Mouse (Mus musculus) adrenal gland, postnatal 25 days (tissue): ENCODE data around the gene Astn2. TPM values are rescaled to one million over a fixed set of nuclear protein-coding genes. Genes with fewer than 3 reads are reported as not detected.

Experiments used
- DNase-seq: peaks from one replicate; pipeline ENCODE4 v3.0.0; 2021; ENCODE audit warnings: mixed read lengths
- total RNA-seq: library from RNA; stranded (reverse); gene quantifications from 2 replicates; pipeline ENCODE4 v1.2.3, GENCODE M21; 2021

Gene Astn2
- total RNA-seq, 1 experiment from 2014 or later = 1.1 TPM

DNA sequence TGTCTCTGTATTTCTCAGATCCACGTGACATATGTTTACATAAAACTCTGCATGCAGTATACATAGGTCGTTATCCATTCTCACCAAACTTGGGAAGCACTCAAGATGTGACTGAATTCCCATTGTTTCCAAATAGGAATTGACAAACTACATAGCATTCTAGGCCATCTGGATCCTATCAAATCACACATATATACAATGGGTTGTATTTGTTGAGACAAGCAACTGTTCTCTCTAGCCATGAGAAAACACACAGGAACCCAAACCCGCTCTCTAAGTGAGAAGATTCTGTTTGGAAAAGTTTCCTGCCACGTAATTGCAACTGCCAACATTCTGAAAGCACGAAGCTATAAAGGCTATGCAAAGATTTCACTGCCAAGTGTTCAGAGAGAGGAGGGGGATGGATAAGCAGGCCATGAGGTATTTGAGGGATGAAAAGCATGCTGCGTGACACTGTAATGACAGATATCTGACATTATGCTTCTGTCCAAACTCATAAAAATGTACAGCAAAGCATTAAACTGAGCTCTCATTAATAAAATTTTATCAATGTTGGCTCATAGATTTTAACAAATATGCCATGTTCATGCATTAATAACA is 732.7 kb downstream of the Astn2 start:
- DNase-seq = no peak

DNA sequence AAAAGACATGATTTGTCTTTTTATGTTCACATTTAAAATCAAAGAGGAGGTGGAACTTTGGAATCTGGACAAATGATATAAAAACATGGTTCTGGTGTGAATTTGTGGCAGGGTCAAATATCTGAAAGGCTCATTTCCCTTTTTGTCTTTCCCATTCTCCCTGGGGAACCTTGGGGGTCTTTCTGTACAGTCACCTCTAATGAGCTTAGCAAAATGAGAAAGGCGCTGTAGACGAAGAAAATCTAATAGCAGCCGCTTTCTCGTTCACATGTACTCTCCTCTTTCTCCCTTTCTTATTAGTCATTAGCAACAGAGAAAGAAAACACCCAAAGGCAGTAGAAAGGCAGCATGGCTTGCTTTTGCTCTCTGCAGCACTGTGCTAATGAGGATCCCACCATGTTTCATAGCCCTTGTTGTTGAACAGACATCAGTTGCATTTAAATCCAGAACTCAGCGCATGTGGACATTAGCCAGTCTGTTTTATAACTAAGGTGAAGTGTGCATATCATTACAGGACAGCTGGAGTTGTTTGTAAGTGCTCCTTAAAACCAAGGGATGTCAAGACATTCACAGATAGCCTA is 737.3 kb downstream of the Astn2 start:
- no peak for DNase-seq

DNA sequence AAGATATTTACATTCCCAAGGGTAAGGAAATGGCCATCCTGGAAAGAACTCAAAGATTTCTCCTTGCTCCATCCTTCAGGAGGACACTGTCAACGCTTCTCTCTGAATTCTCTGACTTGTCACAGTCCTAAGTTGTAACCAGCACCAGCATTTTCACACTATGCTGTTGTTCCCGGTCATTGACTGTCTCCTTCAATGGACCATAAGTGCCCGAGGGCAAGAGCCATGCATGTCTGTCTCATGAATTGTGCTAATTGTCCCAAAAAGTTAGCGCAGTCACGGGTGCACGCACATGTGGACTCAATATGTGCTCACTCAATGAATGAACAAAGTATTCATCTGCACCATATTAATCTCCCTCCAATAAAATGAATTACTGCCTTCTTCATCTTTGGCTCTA is 741.2 kb downstream of the Astn2 start:
- no peak for DNase-seq

DNA sequence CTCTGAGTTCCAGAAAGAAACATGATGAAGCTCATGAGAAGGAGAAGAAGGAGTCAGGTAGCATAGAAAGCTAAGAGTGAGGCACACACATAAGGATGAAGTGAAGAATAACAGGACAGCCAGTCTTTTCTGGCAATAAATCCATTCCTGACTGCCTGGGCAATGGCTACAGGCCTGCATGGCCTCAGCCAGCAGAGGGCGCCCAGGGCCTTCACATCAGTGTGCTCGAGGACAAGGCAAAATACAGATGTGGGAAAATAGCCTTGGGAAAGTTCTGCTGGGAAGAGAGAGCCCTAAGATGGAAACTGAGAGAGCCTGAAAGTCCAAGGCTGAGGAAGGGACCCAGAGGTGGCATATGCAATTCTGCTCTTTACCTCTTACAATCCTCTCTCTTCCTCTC is 749.7 kb downstream of the Astn2 start:
- DNase-seq = peak; percentile 86

DNA sequence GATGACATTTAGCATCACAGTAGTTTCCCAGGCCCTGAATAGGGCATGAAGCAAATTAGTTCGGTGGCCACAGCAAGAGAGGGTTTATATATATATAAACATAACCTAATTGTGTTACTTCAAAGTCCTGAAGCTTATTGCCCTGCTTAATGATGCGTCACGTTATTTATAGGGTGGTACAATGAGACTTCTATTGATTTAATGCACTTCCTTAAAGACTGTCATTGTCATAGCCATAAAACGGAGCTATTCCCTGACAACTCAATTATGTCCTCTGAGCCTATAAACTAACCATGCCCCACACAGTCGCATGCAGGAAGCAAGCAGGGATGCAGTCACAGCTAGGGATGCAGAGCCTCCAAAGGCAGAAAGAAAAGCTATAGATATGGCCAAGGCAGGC is 761.8 kb downstream of the Astn2 start:
- no peak for DNase-seq

DNA sequence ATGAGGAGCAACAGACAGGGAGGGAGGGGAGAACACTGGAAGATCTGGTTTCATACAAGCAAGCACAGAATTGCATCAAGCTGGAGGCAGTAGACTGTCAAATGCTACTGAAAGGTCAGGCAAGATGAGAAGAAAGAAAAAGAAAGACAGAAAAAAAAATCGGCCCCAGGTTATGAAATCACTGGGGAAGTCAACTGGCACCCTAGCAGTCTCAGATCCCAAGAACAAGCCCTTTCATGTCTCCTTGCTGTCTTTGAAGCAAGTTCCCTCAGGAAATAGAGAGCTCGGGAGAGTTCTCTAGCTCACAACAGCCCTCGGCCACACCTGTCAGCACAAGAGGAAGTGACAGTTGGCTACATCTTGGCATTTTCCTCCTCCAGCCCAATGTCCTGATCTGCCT is 766.2 kb downstream of the Astn2 start:
- no peak for DNase-seq

DNA sequence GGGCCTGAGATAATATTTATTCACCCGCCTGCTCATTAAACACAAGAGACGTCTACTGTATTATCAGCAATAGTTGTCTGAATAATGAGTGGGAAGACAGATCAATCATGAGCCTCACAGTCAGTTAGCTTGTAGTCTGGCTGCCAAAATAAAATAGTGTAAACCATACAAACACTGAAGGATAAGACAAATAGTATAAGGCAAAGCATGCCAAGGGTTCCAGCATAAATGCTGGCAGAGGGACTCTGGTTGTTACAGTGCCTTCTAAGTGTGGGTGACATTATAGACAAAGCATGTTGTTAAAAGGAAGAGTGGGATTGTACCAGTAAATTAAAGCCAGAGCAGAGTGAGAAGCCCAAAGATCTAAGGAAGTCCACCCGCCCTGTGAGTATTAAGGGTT is 784.3 kb downstream of the Astn2 start:
- DNase-seq = no peak

DNA sequence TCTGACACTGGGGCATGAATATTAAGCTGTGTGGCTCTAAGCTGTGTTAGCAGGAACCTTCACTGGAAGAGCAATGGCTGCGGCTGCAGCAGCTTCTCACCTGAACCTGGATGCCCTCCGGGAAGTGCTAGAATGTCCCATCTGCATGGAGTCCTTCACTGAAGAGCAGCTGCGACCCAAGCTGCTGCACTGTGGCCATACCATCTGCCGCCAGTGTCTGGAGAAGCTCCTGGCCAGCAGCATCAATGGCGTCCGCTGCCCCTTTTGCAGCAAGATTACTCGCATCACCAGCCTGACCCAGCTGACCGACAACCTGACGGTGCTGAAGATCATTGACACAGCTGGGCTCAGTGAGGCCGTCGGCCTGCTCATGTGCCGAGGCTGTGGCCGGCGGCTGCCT is 791.3 kb downstream of the Astn2 start:
- no peak for DNase-seq

DNA sequence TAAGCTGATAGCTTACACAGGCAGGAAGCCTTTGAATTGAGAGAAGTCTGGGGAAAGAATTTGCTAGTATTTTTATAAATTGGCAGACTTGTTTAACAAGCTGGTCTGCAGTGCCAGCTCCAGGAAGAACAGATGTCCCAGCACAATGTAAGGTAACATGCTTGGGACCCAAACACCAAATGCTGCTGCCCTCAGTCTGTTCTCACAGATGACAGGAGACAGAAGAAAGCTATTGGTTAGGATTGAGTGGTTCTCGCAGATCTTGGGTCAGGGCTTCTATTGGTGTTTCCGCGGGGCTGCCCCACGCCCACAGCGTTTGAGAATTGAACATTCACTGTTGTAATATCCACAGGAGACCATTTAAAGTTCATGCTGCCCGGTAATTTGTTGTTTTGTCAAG is 793.5 kb downstream of the Astn2 start:
- DNase-seq = no peak

DNA sequence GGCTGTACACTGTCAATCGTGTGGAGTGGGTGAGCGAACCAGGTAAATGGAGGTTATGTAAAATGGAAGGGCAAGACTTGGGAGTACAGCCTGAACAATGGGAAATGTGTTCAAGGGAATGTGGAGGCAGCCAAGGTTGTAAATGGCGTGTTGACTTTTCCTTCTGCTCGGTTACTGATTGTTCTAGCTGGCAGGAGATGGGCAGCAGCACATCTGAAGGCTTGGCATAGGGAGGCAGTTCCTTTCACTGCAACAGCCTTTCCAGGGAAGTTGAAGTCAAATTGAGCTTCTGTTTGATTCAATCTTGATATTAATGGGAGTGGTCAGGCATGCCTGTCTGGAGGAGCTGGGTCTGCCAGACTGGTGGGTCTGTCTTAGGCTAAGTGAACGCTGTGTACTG is 794.1 kb downstream of the Astn2 start:
- no peak for DNase-seq

DNA sequence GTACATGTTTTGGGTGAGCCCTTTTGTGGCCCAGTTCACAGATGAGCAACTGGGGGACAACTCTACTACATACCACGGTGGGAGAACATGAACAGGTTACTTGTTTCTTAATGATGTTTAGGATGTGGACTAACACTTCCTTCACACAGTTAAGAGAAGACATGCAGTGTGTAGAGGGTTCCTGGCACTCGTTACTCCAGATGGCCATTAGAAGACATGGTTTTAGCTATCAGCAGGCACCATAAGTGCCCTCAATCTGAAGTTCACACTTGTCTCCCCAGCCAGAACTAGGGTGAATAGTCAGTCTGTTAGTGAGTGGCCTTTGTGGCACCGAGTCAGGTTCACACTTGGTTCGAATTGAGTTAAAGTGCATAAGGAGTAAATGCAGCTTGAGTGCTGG is 796.3 kb downstream of the Astn2 start:
- no peak for DNase-seq

DNA sequence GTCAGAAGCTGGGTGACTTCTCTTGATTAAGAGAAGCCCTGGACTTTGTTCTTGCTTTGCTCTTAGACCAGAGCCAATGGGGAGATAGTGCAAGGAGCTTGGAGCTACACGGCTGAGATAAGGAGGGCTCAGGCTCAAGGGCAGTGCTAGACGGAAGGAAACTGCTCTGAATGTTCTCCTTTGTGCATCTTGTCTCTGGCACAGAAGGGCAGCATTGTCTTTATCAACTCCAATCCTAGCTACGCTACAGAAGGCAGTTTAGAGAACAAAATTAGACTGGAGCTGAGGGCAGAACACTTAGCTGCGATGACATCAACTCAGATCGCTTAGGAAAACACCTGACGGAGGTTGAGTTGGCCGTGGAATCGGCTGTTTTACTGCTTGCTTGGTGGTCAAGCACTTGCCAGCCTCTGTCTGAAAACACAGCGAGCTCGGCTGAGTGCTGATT is 797.2 kb downstream of the Astn2 start:
- no peak for DNase-seq

DNA sequence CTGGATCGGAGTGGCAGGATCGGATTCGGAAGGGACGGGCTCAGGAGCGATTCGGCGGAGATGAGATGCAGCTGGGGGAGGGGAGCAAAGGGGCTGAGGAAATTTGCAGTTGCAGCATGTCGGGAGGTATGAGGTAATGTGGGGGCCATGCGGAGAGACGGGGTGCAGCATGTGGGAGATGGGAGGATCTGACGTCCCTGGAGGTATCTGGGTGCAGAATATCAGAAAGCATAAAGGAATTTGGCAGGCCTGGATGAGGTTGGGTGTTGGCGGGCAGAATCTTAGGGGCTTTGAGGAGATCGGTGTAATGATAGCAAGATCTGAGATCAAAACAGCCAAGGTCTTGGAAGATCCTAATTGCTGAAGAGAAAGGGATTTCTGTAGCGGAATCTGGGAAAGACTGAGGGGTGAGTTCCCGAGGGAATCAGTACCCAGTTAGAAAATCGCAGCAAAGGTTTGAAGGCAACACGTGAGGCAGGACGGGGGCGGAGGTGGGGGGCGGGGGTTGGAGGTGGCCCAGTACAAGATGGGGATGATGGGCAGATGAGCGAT is 799.2 kb downstream of the Astn2 start:
- no peak for DNase-seq

DNA sequence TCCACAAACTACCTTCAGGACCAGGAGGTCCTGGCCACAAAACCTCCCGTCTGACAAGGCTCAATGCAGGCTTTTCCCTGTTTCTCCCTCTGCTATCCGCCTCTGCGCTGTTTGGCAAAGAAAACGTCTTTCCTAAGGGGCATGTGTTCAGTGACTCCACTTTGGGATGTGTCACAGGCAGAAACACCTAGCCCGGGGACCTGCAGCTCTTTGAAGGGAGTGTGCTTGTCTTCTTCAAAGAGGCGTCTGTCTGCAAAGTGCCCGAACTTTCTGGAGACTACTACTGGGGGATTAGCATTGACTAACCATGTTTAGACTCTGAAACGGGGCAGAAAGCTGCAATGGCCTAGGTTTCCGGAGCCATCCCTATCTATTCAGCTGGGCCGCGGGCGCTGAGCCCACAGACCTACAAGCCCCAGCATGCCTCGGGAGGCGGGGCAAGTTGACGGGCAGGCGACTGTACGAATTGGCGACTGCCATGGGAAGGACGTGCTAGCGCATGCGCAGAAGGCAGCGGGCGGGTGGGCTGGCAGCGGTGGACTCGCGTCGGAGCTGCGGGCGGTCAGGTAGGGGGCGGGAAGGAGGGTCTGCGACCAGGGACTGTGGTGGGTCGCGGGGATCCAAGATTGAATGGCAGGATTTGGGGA is 799.8 kb downstream of the Astn2 start, which contains the start of gene Trim32:
Gene Trim32, plus strand, starts transcription at position 483 of the 647 bp plus-strand sequence.
- peak; percentile 100 for DNase-seq

DNA sequence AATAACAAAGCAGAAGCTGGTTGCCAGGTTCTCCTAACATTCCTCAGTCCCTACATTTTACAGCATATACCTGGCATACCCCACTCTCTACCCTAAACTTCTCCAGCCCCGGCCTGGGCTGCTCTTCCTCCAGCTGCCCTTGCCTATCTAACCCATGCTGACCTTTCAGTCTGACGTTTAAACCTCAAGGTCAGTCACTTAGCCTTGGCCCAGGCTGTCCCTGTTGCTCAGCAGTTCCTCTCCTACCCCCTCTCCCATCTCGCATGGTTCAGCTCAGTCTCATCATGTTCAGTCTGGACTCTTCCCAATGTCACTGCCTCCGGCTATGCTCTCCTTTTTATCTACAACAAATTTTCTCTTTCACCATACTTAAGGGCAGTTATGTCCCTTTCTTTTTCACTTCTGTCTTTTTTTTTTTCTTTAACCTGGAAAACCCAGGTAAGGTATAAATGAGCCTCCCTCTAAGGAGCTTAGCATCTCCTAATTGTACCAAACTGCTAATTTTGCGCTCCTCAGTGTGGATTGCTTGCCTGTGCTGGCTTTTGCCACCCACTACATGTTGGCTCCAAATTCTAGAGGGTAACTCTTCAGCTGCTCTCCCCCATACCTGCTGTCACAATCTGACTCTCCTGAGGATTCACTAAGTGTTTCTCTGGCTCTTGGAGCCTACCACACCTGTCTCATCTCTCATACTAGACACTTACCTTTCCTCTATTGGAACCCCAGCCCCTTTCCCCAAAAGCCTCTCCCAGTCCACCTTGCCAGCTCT is 809.6 kb downstream of the Astn2 start:
- no peak for DNase-seq

DNA sequence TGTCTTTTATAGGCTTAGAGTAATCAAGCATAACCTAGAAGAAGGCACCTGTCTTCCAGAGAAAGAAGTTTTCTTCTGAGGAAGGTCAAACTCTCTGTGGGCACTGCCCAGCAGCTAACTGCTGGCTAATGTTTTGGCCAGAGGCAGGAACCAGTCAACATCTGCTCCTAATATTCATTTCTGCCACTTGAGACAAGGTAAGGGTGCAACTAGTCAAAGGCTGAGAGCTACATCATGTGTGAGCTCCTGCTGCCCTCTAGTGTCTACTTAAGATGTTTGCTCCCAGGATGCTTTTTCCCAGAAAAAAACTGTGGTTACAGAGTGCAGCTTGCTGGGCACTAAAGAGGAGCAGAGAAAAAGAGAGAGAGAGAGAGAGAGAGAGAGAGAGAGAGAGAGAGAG is 814.6 kb downstream of the Astn2 start:
- no peak for DNase-seq

DNA sequence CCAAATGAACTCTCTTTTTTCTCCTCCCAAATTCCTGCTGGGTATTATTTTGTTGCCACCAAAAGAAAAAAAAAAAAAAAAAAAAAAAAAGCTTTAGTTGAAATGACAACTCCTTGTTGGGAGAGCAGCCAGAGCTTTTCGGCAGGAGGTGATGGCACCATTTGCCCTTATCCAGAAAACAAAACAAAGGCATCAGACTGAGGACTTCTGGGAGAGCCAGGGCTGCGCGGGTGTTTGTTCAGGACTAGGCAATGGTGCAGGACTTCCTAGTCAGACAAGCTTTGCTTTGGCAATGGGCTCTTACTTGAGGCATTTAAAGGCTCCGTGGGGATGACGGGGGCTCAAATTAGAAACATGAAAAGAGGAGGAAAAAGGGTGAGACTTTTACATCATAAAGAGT is 817.5 kb downstream of the Astn2 start:
- no peak for DNase-seq

DNA sequence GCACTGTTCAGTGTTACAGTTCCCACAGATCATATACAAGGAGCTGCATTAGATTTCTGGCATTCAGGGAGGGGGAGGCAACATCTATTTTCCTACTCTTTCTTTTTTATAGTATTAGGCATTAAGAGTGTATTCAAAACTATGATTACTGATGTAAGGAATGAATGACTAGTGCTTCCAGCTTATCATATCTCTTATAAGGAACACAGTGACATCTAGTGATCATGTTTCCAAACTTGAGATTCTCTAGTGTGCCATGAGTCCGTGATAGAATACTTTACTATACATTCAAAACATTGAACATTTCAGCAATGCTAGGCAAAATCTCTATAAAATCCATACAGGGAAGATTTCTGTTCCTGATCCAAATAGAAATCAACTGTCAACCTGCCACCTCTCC is 824.2 kb downstream of the Astn2 start:
- DNase-seq = no peak

DNA sequence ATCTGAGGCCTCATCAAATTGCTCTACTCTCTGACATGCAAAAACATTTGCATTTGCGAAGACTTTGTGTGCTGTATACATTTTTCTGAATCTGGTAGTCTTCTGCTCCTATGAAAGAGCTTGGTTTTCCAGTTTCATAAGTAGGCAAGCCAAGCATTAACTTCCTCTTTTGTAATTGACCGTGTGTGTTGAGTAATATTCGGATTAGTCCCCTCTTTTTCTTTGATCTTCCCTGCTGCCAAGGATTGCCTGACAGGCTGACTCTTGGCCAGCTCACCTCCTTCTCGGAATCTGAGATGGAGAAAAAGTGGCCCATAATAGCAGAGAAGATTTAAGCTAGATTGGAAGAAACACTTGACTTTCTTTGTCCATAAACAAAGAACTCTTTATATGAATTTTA is 838.9 kb downstream of the Astn2 start:
- DNase-seq = no peak

DNA sequence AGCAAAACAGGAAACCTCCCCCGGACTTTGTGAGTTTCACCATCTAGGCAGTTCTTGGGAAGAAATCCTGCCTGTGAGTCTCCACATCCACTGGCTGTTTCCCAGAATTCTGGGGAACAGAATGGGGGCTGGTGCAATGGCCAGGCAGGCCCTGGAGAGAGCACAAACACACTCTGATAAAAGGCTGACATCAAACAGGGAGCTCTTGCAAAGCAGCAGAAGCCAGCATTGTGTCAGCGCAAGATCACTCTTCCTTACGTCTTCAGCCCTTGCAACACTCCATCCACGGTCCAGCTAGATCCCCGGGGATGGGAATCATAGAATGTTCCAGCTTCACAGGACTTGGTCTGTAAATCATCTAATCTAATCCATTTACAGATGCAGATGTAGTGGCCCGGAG is 855.9 kb downstream of the Astn2 start:
- no peak for DNase-seq

DNA sequence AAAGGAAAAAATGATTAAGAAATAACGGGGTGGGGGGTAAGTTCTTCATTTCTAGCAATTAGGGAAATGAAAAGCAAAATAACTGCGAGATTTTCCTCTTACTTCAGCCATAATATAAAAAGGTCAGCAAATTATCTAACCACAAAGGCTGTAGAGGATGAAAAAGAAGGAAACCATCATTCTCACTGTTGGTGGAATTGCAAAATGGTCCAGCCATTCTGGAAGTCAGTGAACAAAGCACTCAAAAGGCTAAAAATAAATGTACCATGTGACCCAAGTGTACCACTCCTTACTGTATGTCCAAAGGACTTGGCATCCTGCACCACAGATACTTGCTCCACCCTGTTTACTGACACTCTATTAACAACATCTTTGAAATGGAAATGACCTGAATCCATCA is 858.8 kb downstream of the Astn2 start:
- DNase-seq = no peak

DNA sequence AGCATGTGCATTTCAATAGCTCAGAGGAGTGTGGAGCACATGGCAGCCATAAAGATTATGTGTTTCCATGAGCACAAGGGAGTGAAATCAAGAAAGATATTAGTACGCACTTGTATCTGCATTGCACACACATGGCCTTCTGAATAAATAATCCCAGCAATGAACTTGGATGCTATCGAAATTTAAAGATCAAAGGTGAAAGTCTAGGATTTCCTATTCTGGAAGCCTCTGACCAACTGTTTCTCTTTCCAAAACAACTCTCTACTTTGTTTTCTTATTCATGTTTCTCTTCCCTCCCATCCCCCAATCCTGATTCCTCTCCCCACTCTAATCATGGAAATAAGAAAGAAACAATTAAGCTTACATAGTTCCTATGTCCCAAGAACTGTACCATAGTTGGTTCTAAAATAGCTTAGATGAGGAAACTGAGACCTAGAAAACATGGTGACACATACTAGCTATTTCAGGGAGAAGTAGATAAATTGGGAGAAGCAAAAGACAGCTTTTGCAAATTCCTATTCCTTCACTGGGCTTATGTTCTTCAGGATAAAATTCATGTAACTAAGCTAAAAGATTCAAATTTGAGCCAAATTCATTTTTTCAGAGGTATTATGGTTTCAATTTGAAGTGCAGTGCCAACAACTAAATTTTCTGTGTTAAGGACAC is 872.2 kb downstream of the Astn2 start:
- DNase-seq = no peak
